Mouse (Mus musculus) olfactory bulb, adult 2 months (tissue): ENCODE data around the gene Lrrfip1. TPM values are rescaled to one million over a fixed set of nuclear protein-coding genes. Genes with fewer than 3 reads are reported as not detected.

ENCODE experiments used
- H3K27ac ChIP-seq: fragments of 200-500 bp; 2 replicates; pipeline ENCODE4 v1.5.1; 2012; ENCODE audit warnings: low read depth, low read length; ENCODE audit not compliant: insufficient read depth
- H3K4me1 ChIP-seq: fragments of 200-500 bp; 2 replicates; pipeline ENCODE4 v1.6.1; 2012; ENCODE audit warnings: low read length; ENCODE audit not compliant: control insufficient read depth, insufficient read depth
- H3K4me3 ChIP-seq: fragments of 200-500 bp; 2 replicates; pipeline ENCODE4 v1.5.1; 2012; ENCODE audit warnings: mild to moderate bottlenecking, low read depth, low read length, moderate library complexity; ENCODE audit not compliant: insufficient read depth
- CTCF ChIP-seq: fragments of 200-500 bp; IDR thresholded peaks from 2 replicates; pipeline ENCODE4 v1.5.1; 2012; ENCODE audit warnings: low read depth, mild to moderate bottlenecking, low read length, moderate library complexity; ENCODE audit not compliant: insufficient read depth
- POLR2A ChIP-seq: fragments of 200-500 bp; IDR thresholded peaks from 2 replicates; pipeline ENCODE4 v1.6.1; 2012; ENCODE audit warnings: mild to moderate bottlenecking, low read depth, low read length, moderate library complexity; ENCODE audit not compliant: insufficient read depth
- WGBS: fragments of 180-500 bp; shearing (Covaris S2); methylation state at CpG from one replicate; pipeline ENCODE4 v1.1.7; 2018; 5-methylcytosine and 5-hydroxymethylcytosine counted together
- polyA plus RNA-seq: library from polyadenylated mRNA; stranded (reverse); fragments of >200 nt; gene quantifications from 2 replicates; pipeline ENCODE4 v1.2.4, GENCODE M21; 2012; ENCODE audit warnings: low replicate concordance; ENCODE audit not compliant: missing spikeins, insufficient read depth, insufficient read length

Lrrfip1 gene
- polyA plus RNA-seq, 1 experiment, result not detected

DNA sequence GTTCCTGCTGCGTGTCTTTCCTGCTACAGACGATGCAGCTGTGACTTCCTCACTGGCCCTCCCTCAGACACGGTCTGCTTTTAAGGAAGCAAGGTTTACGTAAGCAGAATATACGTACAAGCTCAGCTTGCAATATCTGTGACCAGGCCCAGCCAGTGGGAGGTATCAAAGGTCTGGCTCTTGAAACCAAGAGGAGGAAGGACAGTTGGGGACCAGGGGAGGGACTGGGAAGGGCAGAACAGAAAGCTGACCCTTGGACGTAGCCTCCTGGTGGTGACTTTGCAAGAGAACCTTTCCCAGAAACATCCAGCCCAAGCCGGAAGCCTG lies 81.8 kb downstream of the Lrrfip1 start:
- Histone ChIP-seq H3K4me3 (no peak overlapping the region), H3K27ac (no peak overlapping the region), H3K4me1 (no peaks in the 10 kb centered on the region; the same call in 1 of the 2 replicates)
- WGBS, result 89% methylated on average over 7 of the region's 7 CpGs
- no peak for TF ChIP-seq POLR2A
- no peak for TF ChIP-seq CTCF

DNA sequence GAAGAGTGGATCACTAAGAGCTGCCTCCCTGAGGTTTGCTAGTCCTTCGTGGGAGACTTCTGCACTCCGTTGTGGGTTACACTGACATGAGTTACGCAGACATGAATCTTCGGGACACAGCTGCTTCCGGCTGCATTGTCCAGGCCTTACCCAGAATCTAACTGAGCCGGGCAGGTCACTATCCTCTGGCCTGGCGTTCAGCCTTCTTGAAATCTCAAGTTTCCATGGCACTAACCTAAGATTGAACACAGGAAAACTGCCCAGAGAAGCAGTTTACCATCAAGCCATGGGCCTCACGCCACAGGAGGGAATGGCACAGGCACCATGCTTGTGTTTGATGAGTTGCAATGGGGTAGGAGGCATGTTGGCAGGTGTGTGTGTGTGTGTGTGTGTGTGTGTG lies 85.8 kb downstream of the Lrrfip1 start:
- H3K27ac ChIP-seq, result no peak overlapping the region
- H3K4me3 ChIP-seq, result no peak overlapping the region
- peaks cover 6% of the 10 kb centered on the region; the same call in 1 of the 2 replicates for H3K4me1 ChIP-seq
- TF ChIP-seq CTCF (no peak), POLR2A (no peak)
- 96% methylated on average over 8 of the region's 8 CpGs for WGBS

DNA sequence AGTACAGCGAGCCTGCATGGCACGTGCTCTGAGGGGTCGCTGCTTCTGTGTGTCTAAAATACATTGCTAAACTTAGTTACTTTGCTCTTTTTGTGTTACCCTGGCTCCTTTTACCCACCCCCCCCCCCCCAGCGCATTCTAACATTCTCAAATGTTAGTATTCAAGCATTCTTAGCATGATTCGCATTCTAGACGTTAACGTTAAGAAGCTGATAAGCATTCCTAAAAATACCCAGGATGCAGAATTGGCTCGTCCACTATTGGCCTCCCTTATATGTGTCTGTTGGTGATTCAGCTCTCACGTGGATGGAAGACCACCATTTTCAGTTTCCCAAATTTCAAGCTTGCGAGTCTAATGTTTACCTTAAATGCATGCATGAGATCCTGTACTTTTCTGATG lies 86.5 kb downstream of the Lrrfip1 start:
- TF ChIP-seq CTCF, result no peak
- no peak for TF ChIP-seq POLR2A

DNA sequence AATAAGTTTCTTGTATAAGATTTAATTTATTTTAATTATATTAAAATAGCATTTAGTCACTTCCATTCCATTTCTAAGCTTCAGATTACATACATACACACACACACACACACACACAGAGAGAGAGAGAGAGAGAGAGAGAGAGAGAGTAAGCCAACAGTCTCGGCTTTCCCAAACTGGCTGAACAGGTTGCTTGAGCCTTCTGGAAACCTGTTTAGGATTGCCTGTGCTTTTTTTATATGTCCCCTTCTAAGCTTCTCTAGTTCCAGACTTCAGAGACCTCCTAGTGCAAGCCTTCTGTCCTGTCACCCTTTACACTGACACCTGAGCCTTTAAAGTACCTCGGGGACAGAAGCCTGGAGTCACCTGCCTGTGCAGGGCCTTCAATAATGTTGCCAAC lies 87.1 kb downstream of the Lrrfip1 start:
- WGBS, result 64% methylated on average over 2 of the region's 2 CpGs
- no peak overlapping the region for H3K4me3 ChIP-seq
- H3K4me1 ChIP-seq, result peaks cover 6% of the 10 kb centered on the region; the same call in 1 of the 2 replicates
- no peak overlapping the region for H3K27ac ChIP-seq
- no peak for TF ChIP-seq POLR2A
- no peak for TF ChIP-seq CTCF

More for the DNA sequence above, 86.5 kb downstream of the Lrrfip1 start:
- no peak overlapping the region for H3K27ac ChIP-seq
- peaks cover 6% of the 10 kb centered on the region; the same call in 1 of the 2 replicates for H3K4me1 ChIP-seq
- WGBS, result 85% methylated on average over 10 of the region's 10 CpGs
- H3K4me3 ChIP-seq, result no peak overlapping the region

DNA sequence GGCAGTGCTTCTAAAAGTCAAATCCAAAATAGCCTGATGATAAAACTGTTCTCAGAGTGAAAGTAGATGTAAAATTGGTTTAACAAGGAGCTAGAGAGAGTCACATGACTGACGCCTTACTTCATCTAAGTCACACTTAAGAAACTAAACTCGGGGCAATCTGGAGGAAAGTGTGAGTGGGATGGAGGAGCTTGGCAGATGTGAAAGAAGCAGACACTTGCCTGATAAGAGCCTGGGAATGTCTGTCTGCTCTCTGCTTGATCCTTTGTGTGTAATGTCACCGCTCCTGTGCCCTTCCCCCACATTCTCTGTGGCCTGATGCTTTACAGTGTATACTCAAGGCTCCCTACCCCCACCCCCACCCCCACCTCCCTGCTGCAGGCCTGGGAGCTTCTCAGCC lies 87.8 kb downstream of the Lrrfip1 start:
- 48% methylated on average over 3 of the region's 3 CpGs for WGBS

DNA sequence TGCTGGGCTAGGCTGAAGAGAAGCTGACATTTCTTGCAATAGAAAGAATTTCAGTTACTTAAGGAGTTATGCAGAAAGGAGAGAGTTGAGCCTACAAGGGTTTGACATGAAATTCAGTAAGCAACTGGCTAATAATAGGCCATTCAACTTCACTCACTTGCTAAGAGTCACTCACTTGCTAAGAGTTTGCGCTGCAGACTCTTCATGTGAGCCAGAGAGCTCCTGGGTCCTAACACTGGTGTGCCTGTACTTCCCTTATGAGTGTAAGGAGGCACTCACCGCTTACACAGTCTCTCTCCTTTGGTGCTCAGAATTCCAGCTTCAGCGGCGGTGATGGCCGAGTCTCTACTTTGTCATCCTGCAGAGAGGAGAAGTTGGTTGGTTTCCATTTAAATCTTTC lies 88.2 kb downstream of the Lrrfip1 start:
- H3K4me1 ChIP-seq, result peaks cover 6% of the 10 kb centered on the region; the same call in 1 of the 2 replicates
- TF ChIP-seq POLR2A (no peak), CTCF (no peak)
- H3K27ac ChIP-seq, result no peak overlapping the region
- WGBS, result 90% methylated on average over 5 of the region's 5 CpGs
- H3K4me3 ChIP-seq, result no peak overlapping the region

More for the DNA sequence above, 87.8 kb downstream of the Lrrfip1 start:
- no peak for TF ChIP-seq CTCF
- no peak for TF ChIP-seq POLR2A
- Histone ChIP-seq H3K27ac (no peak overlapping the region), H3K4me3 (no peak overlapping the region), H3K4me1 (peaks cover 6% of the 10 kb centered on the region; the same call in 1 of the 2 replicates)

DNA sequence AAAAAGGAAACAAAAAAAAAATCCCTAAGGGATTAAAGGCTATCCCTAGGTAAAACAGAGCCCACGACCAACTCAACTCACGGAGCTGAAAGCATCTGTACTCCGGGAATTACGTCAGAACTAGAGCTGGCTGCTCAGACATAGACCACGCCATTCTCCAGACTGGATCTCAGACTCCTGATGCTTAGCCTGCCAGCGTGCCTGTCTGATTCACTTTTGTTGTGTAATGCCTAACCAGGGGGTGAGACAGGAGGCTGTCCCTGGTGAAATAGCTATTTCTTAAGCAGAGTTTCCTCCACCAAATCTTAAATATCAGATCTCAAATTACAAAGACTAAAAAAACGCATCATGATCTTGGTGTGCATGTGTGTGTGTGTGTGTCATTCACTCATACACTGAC lies 89.5 kb downstream of the Lrrfip1 start:
- Histone ChIP-seq H3K4me1 (peaks cover 8% of the 10 kb centered on the region; the same call in 1 of the 2 replicates), H3K4me3 (no peak overlapping the region), H3K27ac (no peak overlapping the region)
- 89% methylated on average over 7 of the region's 7 CpGs for WGBS
- TF ChIP-seq CTCF (no peak), POLR2A (no peak)

DNA sequence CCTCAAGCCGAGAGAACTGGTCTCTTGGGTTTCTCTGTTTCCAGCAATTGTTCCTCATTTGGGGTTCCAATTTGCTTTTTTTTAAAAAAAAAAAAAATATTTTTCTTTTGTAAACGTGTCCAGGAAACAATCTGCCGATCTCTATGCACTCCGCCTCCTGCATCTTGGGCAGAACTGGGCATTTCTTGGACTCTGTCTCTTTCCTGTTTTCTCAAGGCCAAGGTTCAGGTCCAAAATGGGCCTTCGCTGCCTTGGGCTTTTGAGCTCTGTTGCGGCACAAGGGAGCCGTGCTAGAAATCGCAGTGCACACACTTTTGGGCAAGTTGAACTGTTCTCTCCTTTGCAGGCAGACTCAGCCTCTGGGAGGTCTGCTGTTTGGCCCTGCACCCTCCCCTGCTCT lies 90.4 kb downstream of the Lrrfip1 start:
- 90% methylated on average over 8 of the region's 8 CpGs for WGBS
- H3K27ac ChIP-seq, result no peak overlapping the region
- H3K4me3 ChIP-seq, result no peak overlapping the region
- peaks cover 8% of the 10 kb centered on the region; the same call in 1 of the 2 replicates for H3K4me1 ChIP-seq
- TF ChIP-seq POLR2A (no peak), CTCF (no peak)

DNA sequence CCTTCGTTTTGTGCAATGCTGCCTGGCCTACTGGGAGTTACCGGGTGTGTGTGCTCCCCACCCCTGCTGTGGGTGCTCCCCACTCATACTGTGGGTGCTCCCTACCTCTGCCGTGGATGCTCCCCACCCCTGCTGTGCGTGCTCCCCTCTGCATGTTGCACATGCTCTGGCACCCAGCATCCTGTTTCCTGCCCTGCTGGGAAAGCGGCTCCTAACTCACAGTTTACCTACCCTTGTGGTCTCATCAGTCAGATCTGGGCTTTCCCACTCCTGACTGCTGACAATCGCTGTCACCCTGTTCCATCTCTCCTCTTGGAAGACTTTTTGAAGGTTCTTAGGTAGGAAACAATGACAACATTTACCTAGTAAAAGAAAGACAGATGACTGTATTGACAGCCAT lies 91.9 kb downstream of the Lrrfip1 start:
- TF ChIP-seq CTCF, result no peak
- no peak for TF ChIP-seq POLR2A
- WGBS, result 84% methylated on average over 6 of the region's 6 CpGs
- Histone ChIP-seq H3K27ac (no peak overlapping the region), H3K4me1 (peaks cover 8% of the 10 kb centered on the region; the same call in 1 of the 2 replicates), H3K4me3 (no peak overlapping the region)

DNA sequence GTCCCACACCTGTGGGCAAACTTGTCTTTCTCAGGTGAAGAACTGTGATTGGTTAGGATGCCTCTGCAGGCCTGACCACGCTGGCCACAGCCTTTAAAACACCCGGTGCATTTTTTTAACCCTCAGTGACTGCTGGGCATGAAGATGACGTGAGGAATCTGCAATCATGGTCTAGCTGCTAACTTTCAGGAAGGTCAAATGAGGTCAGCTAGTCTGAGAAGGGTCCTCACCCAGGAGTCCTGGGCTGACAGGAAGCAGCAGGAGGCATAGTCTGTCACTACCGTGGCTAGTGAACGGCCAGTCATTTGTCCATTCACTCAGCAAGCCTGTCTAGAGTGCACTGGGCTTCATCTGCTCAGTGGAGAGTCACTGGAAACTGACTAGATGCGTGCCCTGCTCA lies 93.9 kb downstream of the Lrrfip1 start:
- Histone ChIP-seq H3K4me1 (peaks cover 5% of the 10 kb centered on the region; the same call in 1 of the 2 replicates), H3K27ac (no peak overlapping the region), H3K4me3 (no peak overlapping the region)
- TF ChIP-seq POLR2A (no peak), CTCF (no peak)
- WGBS, result 81% methylated on average over 6 of the region's 6 CpGs
